Mouse (Mus musculus) limb, embryonic 15.5 days (tissue): ENCODE measurements around the gene Zmynd8. TPM values are rescaled to one million over a fixed set of nuclear protein-coding genes. Genes with fewer than 3 reads are reported as not detected.

Source experiments
- ATAC-seq: fragments of 200-750 bp; cut with Nextera tagmentation; 2 replicates; pipeline ENCODE4 v1.8.0; 2017; ENCODE audit warnings: low read depth, moderate TSS enrichment; ENCODE audit not compliant: insufficient number of reproducible peaks, low FRiP score, low TSS enrichment
- H3K27ac ChIP-seq: fragments of 300-500 bp; sonication (generic); 2 replicates; pipeline ENCODE4 v1.5.1; 2015; ENCODE audit warnings: moderate library complexity, mild to moderate bottlenecking, inconsistent platforms
- H3K27me3 ChIP-seq: fragments of 300-500 bp; sonication (generic); 2 replicates; pipeline ENCODE4 v1.6.1; 2015; ENCODE audit warnings: inconsistent platforms
- H3K36me3 ChIP-seq: fragments of 300-500 bp; sonication (generic); 2 replicates; pipeline ENCODE4 v1.6.1; 2015; ENCODE audit warnings: inconsistent platforms
- H3K4me1 ChIP-seq: fragments of 300-500 bp; sonication (generic); 2 replicates; pipeline ENCODE4 v1.6.1; 2015; ENCODE audit warnings: inconsistent platforms
- H3K4me2 ChIP-seq: fragments of 300-500 bp; sonication (generic); 2 replicates; pipeline ENCODE4 v1.6.1; 2015; ENCODE audit warnings: mild to moderate bottlenecking, inconsistent platforms
- H3K4me3 ChIP-seq: fragments of 300-500 bp; sonication (generic); 2 replicates; pipeline ENCODE4 v1.5.1; 2015; ENCODE audit warnings: mild to moderate bottlenecking, inconsistent platforms
- H3K9ac ChIP-seq: fragments of 300-500 bp; sonication (generic); 2 replicates; pipeline ENCODE4 v1.6.1; 2015; ENCODE audit warnings: inconsistent platforms
- H3K9me3 ChIP-seq: fragments of 300-500 bp; sonication (generic); 2 replicates; pipeline ENCODE4 v1.6.1; 2016; ENCODE audit warnings: inconsistent platforms
- WGBS: fragments of 180-500 bp; shearing (Covaris S2); methylation state at CpG from one replicate; pipeline ENCODE4 v1.1.7; 2015; 5-methylcytosine and 5-hydroxymethylcytosine counted together
- polyA plus RNA-seq: library from polyadenylated mRNA; unstranded; fragments of >200 nt; fragmentation: Nextera tagmentation; extraction: Ambion mirVana; gene quantifications from 2 replicates; pipeline ENCODE4 v1.2.1, GENCODE M21; 2015

The Zmynd8 gene
- polyA plus RNA-seq, 1 experiment from 2014 or later: 52.2 TPM

DNA sequence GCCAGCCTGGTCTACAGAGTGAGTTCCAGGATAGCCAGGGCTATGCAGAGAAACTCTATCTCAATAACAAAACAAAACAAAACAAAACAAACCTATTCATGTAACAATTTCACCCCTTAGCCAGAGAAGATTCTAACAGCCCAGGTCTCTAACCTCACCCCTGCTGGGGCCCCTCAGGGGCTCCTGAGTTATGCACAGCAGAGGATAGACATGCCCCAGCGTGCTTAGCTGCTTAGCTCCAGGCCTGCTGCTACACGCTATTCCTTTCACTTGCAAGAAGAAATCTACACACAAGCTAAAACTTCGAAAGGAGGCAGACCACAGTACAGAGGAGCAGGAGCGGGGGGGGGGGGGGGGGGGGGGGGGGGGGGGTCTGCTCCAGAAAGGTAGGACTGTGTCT lies 4.3 kb downstream of the Zmynd8 start:
- 32% methylated on average over 4 of the region's 4 CpGs for WGBS
- ATAC-seq: no peak
- H3K36me3 ChIP-seq: no peaks in the 10 kb centered on the region
- H3K9me3 ChIP-seq: no peaks in the 10 kb centered on the region
- no peak overlapping the region for H3K27ac ChIP-seq
- no peak overlapping the region for H3K4me3 ChIP-seq
- no peak overlapping the region for H3K4me2 ChIP-seq
- peaks cover 23% of the 10 kb centered on the region for H3K4me1 ChIP-seq
- H3K9ac ChIP-seq: no peak overlapping the region
- no peaks in the 10 kb centered on the region for H3K27me3 ChIP-seq

DNA sequence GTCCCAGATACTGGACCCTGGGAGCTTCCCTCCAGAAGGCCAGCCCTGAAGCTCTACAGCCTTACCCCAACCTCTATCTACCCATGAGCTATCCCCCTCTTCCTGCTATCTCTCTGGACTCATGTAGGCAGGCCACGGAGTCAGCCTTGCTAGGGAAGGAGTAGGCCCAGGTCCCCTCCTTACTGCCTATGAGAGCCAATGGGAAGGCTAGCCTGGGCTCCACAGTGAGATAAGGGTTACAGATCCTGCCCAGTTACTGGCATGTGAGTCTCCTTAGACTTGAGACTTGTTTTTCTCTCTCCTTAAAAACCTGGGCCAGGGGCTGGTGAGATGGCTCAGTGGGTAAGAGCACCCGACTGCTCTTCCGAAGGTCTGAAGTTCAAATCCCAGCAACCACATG lies 5.6 kb downstream of the Zmynd8 start:
- Histone ChIP-seq H3K4me1 (peaks cover 25% of the 10 kb centered on the region), H3K36me3 (no peaks in the 10 kb centered on the region), H3K4me3 (no peak overlapping the region), H3K9ac (no peak overlapping the region), H3K9me3 (no peaks in the 10 kb centered on the region), H3K4me2 (no peak overlapping the region), H3K27me3 (no peaks in the 10 kb centered on the region), H3K27ac (no peak overlapping the region)
- no peak for ATAC-seq
- WGBS: 95% methylated on average over 3 of the region's 3 CpGs

DNA sequence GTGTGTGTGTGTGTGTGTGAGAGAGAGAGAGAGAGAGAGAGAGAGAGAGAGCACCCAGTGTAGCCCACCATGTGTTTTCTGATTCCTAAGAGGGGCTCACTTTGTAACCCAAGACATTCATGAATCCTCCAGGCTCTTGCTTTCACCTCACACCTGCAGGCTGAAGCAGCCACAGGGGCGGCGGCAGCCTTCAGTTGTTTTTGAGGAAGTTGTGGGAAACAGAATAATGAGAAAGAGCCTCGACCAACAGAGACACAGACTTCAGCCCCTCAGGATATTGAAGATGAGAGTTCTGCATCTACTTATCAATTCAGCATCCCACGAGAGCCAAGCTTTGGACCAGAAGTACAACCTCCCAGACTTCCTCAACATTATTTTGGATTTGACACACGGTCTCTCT lies 6.2 kb downstream of the Zmynd8 start:
- H3K9me3 ChIP-seq: no peaks in the 10 kb centered on the region
- H3K27ac ChIP-seq: no peak overlapping the region
- H3K4me3 ChIP-seq: no peak overlapping the region
- H3K27me3 ChIP-seq: no peaks in the 10 kb centered on the region
- no peak for ATAC-seq
- H3K4me2 ChIP-seq: no peak overlapping the region
- H3K36me3 ChIP-seq: no peaks in the 10 kb centered on the region
- H3K9ac ChIP-seq: no peak overlapping the region
- peaks cover 31% of the 10 kb centered on the region for H3K4me1 ChIP-seq
- WGBS: 59% methylated on average over 5 of the region's 5 CpGs

DNA sequence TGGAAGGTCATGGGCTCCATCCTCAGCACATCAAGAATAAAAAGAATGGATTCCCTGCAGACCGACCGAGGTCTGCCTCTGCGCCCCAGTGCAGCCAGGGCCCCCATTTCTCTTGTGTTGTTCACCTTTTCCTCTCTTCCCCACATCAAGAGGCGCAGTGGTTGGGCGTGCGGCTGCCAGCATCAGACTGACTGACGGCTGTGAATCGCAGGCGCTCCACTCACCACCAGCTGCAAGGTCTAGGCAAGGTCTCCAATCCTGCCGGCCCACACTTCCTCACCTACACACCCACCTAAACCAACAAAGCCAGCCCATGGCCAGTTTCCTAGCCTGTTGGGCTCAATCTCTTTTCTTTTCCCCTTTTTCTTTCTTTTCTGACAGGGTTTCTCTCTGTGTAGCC lies 8.4 kb downstream of the Zmynd8 start:
- Histone ChIP-seq H3K36me3 (no peaks in the 10 kb centered on the region), H3K27ac (no peak overlapping the region), H3K4me1 (peaks cover 45% of the 10 kb centered on the region), H3K27me3 (no peaks in the 10 kb centered on the region), H3K4me2 (no peak overlapping the region), H3K4me3 (no peak overlapping the region), H3K9me3 (no peaks in the 10 kb centered on the region), H3K9ac (no peak overlapping the region)
- ATAC-seq: no peak
- WGBS: 83% methylated on average over 10 of the region's 10 CpGs

DNA sequence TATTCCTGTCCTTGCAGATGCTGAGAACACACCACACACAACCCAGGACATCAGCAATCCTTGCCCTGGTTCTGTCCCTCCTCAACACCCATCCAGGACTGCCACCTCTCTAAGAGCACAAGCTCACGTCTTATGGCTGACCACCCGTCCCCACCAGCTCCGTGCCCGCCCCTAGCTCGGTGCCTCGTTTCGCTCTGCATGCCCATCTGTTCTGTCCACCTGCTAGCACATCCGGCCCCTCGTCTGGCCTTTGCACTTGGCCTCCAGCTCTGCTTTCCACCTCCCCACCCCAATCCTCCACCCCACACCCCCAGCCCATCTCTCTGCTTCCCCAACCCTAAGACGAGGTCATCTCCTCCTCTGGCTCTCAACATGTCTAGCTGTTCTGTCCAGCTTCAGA lies 8.9 kb downstream of the Zmynd8 start:
- Histone ChIP-seq H3K36me3 (no peaks in the 10 kb centered on the region), H3K9me3 (no peaks in the 10 kb centered on the region), H3K27ac (peak overlapping the region; percentile 27; the same call in 1 of the 2 replicates), H3K4me1 (peaks cover 49% of the 10 kb centered on the region), H3K4me3 (no peak overlapping the region), H3K27me3 (no peaks in the 10 kb centered on the region), H3K4me2 (no peak overlapping the region), H3K9ac (no peak overlapping the region)
- no peak for ATAC-seq
- 76% methylated on average over 10 of the region's 10 CpGs for WGBS

DNA sequence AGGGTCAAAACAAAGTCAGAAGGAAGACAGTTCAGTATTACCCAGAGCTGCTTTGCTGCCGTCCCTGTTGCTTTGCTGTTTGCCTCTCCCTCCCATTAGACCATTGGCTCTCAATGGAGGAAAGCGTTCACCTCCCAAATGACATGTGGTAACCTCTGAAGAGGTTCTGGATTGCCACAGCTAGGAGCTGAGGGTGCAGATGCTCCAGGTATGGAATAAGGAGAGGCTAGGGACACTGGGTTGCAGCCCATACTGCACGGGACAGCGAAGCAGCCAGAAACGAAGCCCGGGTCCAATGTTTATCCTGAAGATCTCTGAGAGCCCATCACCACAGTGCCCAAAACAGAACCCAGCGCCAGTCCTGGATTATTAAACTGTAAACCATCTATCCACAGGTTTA lies 9.6 kb downstream of the Zmynd8 start:
- no peak for ATAC-seq
- H3K4me3 ChIP-seq: no peak overlapping the region
- no peaks in the 10 kb centered on the region for H3K36me3 ChIP-seq
- 60% methylated on average over 7 of the region's 7 CpGs for WGBS
- H3K9me3 ChIP-seq: no peaks in the 10 kb centered on the region
- H3K4me2 ChIP-seq: no peak overlapping the region
- peak overlapping the region; percentile 100; the same call in 1 of the 2 replicates for H3K27ac ChIP-seq
- peaks cover 55% of the 10 kb centered on the region for H3K4me1 ChIP-seq
- no peaks in the 10 kb centered on the region for H3K27me3 ChIP-seq
- no peak overlapping the region for H3K9ac ChIP-seq

DNA sequence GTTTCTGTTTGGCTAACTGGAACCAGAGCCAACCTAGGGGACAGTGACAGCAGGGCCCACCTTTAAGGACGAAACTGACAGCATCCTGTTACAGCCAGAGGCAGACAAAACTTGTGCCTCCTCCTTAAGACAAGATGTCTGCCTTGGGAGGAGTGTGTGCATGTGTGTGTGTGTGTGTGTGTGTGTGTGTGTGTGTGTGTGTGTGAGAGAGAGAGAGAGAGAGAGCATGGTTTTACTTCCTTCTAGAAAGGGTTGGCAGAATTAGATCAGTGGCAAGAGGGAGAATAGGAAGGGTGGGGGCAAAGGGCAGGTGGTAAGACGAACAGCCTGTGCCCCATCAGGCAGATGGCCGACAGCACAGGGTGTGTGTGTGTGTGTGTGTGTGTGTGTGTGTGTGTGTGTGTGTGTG lies 10.0 kb downstream of the Zmynd8 start:
- 22% methylated on average over 3 of the region's 3 CpGs for WGBS

DNA sequence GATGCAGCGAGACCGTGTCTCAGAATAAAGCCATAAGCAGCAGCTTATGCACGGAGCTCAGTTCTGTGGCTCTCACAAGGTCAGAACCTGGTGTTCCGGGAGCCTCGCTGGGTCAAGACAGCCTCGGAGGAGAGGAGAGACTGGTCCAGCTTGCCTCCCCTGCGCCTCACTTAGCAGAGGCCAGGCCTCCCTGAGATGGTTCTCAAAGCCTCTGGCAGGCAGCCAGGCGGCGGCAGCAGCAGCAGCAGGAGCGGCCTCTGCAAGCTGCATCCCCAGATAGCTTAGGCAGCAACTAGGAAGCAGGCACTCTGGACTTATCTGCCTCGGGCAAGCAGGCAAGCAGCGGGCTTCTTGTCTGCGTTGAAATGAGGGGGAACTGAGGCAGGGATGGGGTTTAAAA lies 10.4 kb downstream of the Zmynd8 start:
- H3K27me3 ChIP-seq: no peaks in the 10 kb centered on the region
- 17% methylated on average over 13 of the region's 13 CpGs for whole genome bisulfite sequencing
- no peaks in the 10 kb centered on the region for H3K9me3 ChIP-seq
- peaks cover 64% of the 10 kb centered on the region for H3K4me1 ChIP-seq
- H3K4me2 ChIP-seq: 0 out of 2 replicates have a peak overlapping the region, but pooled peaks have one; percentile 8
- no peak overlapping the region for H3K9ac ChIP-seq
- H3K27ac ChIP-seq: peak overlapping the region; percentile 100
- H3K36me3 ChIP-seq: no peaks in the 10 kb centered on the region
- H3K4me3 ChIP-seq: no peak overlapping the region
- ATAC-seq: no peak

More for the DNA sequence above, 10.0 kb downstream of the Zmynd8 start:
- peak overlapping the region; percentile 100 for H3K27ac ChIP-seq
- ATAC-seq: no peak
- peaks cover 60% of the 10 kb centered on the region for H3K4me1 ChIP-seq
- H3K27me3 ChIP-seq: no peaks in the 10 kb centered on the region
- H3K4me2 ChIP-seq: 0 out of 2 replicates have a peak overlapping the region, but pooled peaks have one; percentile 8
- no peaks in the 10 kb centered on the region for H3K36me3 ChIP-seq
- no peak overlapping the region for H3K4me3 ChIP-seq
- no peak overlapping the region for H3K9ac ChIP-seq
- no peaks in the 10 kb centered on the region for H3K9me3 ChIP-seq

DNA sequence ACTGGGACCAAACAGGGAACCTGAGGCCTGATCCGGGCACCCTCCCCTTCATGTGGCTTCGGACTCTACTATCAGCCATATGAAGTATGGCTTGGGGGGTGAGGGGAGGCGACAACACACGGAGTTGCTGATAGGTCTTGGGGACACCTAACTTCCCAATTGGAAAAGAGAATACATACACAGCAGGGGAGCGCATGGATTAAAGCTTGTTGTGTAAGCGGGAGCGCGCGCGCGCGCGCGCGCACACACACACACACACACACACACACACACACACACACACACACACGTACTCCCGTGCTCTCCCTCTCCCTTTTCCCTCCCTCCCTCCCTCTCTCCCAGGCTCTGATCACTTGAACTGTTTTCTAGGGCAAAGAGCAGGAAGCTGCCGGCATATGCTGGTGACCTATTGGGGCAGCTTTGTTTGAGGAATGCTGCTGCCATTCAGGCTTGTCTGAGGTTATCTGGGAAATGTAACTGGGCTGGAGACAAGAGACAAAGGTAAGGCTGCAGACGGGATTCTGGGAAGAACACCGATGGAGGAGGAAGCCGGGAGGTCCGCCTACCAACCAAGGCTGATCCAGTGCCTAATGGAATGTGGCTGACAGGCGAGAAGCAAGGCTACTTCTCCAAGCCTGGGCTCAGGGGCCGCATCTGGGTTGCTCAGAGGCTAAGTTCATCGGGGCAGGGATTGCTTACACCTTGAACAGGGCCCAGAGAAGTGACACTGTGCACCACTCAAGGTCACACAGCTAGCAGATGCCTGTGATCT lies 11.8 kb downstream of the Zmynd8 start:
- H3K4me3 ChIP-seq: no peak overlapping the region

DNA sequence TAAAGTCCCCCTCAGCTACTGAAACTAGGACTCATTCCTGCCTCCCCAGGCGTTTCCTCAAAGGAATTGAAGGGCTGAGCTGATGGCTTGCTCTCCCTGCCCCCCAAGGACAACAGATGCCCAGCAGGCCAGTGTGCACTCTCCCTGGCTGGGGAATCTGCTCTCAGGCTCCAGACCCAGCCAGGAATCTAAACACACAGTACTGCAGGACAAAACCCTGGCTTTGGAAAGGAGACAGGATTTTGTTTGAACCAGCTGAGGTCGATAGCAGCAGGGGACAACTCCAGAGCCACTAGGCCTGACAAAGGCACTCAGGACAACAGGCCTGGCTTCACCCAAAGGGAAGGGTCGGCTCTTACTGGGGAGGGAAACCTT lies 12.3 kb downstream of the Zmynd8 start:
- Histone ChIP-seq H3K9ac (no peak overlapping the region), H3K36me3 (no peaks in the 10 kb centered on the region), H3K4me3 (no peak overlapping the region), H3K27me3 (no peaks in the 10 kb centered on the region), H3K27ac (peak overlapping the region; percentile 100), H3K4me1 (peaks cover 83% of the 10 kb centered on the region), H3K4me2 (0 out of 2 replicates have a peak overlapping the region, but pooled peaks have one; percentile 5), H3K9me3 (no peaks in the 10 kb centered on the region)
- WGBS: 11% methylated on average over 3 of the region's 3 CpGs
- no peak for ATAC-seq

More for the DNA sequence above, 11.8 kb downstream of the Zmynd8 start:
- 21% methylated on average over 23 of the region's 25 CpGs for WGBS
- Histone ChIP-seq H3K4me2 (peak overlapping the region; percentile 0; the same call in 1 of the 2 replicates), H3K9me3 (no peaks in the 10 kb centered on the region), H3K9ac (no peak overlapping the region), H3K27me3 (no peaks in the 10 kb centered on the region), H3K36me3 (no peaks in the 10 kb centered on the region), H3K4me1 (peaks cover 78% of the 10 kb centered on the region), H3K27ac (peak overlapping the region; percentile 100)
- no peak for ATAC-seq

DNA sequence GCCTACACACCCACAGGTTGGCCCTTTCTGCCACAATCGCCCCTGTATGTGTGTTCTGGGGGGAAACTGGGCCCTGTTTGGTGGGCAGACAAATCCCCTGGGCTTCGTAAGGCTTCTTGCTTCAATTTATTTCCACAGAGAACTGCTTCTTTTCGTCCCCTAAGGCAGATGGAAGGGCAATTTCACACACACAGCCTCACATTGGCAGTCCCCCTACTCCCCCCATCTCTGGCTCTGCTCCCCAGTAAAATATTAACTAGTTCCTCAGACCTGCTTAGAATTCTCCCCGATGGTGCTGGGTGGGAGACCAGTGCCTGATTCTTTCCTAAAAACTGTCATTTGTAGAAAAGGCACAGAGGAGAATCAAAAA lies 12.9 kb downstream of the Zmynd8 start:
- Histone ChIP-seq H3K27ac (peak overlapping the region; percentile 100), H3K9me3 (no peaks in the 10 kb centered on the region), H3K36me3 (no peaks in the 10 kb centered on the region), H3K9ac (no peak overlapping the region), H3K4me1 (peaks cover 89% of the 10 kb centered on the region), H3K4me2 (no peak overlapping the region), H3K27me3 (no peaks in the 10 kb centered on the region), H3K4me3 (no peak overlapping the region)
- no peak; the same call in 1 of the 2 replicates for ATAC-seq
- 15% methylated on average over 4 of the region's 4 CpGs for WGBS

DNA sequence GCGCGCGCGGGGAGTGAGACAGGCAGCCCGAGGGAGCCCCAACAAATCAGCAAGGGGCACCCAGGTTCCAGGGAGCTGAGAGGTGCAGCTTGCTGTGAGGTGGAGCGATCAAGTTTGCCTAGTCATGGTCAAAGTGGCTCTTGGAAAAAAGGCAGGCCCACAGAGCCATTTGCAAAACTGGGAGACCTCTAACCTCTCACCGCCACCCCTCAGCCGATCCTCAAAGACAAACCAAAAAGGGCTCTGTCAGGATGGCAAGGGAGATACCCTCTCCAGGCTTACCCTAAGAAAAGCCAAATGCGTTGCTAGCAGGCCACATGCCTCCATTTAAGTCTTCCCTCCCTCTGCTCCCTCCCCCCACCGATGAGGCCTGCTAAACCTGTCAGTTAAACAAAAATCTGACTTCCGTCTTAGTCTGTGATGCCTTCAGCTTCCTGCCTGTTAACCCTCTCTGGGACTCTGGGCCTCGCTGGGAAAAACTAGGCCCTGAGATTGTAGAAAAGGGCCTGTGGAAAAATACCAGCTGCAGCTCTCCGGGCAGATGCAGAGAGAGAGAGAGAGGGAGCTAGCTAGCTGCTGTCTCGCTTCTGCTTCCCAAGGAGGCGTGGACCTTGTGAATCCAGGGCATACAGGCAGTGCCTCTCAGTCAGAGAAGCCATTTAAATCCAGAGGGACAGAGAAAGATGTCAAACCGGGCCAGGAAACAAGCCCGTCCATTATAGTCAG lies 13.4 kb downstream of the Zmynd8 start:
- no peaks in the 10 kb centered on the region for H3K27me3 ChIP-seq
- peak overlapping the region; percentile 49 for H3K4me2 ChIP-seq
- H3K36me3 ChIP-seq: no peaks in the 10 kb centered on the region
- ATAC-seq: peak; percentile 22
- H3K27ac ChIP-seq: peak overlapping the region; percentile 100
- H3K4me1 ChIP-seq: peaks cover 91% of the 10 kb centered on the region
- peak overlapping the region; percentile 33; the same call in 1 of the 2 replicates for H3K4me3 ChIP-seq
- 11% methylated on average over 12 of the region's 17 CpGs for WGBS
- peak overlapping the region; percentile 54; the same call in 1 of the 2 replicates for H3K9ac ChIP-seq
- H3K9me3 ChIP-seq: no peaks in the 10 kb centered on the region
